Mouse (Mus musculus): ENCODE results near the gene Rnf19b.
A peak's percentile ranks its signal among the peaks of the same experiment; 100 is the strongest.

Gene Rnf19b

DNA sequence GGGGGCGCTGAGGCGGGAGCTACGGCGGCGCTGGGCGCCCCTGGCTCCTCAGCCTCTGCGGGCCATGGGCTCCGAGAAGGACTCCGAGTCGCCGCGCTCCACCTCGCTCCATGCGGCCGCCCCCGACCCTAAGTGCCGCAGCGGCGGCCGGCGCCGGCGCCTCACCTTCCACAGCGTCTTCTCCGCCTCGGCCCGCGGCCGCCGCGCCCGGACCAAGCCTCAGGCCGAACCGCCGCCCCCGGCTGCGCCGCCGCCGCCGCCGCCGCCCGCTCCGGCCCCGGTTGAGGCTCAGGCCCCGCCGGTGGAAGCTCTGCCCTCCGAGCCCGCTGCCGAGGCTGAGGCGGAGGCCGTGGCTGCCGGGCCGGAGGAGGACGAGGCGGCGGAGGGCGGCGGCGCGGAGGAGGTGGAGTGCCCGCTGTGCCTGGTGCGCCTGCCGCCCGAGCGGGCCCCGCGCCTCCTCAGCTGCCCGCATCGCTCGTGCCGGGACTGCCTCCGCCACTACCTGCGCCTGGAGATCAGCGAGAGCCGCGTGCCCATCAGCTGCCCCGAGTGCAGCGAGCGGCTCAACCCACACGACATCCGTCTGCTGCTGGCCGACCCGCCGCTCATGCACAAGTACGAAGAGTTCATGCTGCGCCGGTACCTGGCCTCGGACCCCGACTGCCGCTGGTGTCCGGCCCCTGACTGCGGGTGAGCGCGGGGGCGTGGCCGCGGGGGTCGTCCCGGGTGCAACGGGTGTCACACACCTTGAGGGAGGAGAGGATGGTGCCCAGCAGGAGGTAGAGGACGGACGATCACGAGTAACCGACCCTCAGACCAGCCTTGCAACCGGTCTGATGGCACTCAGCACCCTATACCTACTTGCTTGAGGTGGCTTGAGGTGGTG is at the start of gene Rnf19b:
Rnf19b (plus strand) TSS at position 65 of the 886 bp plus-strand sequence.
- DNase-seq = peak; percentile 55 to 76

DNA sequence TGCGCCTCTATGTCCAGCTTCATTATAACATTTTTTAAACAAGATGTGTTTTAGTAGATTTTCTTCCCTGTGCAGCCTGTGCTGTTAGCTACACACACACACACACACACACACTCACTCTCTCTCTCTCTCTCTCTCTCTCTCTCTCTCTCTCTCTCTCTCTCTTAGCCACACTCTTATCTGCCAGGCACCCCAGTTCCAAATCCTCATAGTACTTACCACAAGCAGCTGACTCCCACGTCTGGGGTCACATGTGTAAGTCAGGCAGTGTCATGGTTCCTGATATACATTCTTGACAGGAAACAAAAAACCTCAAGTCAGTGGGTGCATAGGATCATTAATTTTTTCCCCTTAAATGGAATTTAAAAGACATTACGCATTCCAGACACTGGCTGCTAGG is 49.4 kb upstream of the Rnf19b start:
- peak in 1 of 2 experiments; percentile 35 for DNase-seq

DNA sequence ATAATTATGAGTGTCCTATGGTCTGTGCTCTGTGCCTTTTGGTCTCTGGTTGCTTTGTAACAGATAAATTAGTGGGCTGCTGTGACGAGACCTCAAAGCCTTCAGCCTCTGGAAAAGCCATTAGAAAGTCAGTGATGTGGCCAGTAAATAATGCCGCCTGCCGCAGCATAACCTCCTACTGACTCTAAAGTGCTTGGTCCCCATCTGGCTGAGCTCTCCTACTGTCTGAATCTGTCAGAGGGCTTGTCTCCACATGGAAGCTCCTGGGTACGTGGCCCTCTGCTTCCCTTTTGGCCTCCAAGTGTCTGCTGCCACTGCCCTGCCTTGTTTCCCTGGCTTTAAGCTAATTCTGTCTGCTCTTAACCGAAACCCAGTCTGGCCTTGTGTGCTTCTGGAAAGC is 48.5 kb upstream of the Rnf19b start:
- no peak for DNase-seq

DNA sequence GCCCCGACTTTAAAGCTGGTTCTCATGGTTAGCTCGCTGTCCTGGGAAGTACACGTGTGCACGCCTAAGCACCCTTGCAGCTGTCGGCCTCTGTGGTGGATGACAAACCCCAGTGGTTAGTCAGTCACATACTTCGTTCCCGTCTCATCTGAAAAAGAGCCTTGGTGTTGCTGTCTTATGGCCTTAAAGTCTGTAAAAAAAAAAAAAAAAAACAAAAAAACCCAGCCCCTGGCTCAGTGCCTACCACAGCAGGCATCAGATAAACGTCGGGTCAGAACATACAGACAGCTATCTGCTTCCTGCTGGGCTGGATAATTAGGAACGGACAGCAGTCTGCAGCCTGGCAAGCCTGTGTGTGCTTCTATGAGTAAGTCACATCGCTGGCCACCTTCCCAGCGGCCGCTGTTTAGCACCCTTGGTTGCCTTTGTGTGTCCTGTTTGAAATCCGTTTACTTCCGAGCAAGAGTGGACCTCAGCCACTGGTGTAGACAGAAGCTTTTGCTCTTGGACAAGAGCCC is 46.4 kb upstream of the Rnf19b start:
- peak; percentile 56 to 65 for DNase-seq

DNA sequence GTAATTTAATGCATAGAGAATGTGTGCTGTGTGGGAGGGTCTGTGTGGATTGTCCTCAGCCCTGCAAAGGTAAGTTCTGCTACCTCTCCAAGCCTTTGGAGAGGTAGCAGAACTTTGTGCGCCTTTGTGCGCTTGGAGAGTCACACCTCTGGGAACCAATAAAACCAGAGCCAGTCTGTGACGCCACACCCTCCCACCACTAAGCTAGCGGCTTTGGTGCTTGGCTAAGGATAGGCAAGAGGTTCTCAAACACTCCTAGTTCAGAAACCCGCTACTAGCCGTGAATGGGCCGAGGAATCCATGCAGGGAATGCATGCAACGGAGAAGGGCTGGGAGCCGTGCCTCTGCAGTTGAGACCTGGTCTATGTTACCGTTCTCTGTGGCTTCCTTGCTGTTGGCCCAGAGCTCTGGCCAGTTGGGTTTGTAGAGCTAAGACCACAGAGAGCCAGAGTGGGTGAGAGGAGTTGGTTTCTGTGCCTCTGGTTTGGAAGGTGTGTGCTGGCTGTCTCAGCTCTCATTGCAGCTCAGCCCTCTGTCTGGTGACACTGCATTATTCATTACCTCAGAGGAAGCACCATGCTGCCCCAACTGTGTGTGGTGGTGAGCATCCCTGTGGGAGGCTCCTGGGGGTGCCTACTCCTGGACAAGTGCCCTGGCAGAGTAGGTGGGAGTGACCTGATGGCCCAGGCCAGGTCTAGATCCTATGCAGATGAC is 44.8 kb upstream of the Rnf19b start:
- DNase-seq = no peak

DNA sequence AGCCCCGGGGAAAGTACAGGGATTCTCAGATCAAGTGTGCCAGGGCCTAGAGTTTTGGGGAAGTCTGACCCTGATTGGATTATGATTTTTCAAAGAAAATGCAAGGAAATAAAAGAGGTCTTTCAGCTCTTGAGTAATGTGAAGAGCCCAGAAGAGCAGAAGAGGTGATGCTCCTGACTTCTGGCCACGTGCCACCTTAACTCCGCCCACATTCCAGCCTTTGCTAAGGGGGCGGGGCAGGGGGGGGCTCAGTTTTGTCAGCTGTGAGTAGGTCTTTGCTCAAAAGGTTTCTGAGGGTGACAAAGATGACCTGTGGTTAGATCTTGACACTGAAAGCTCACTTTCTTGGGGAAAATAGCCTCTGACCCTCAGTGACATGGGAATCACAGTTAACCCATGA is 41.7 kb upstream of the Rnf19b start:
- DNase-seq = peak; percentile 74 to 76

DNA sequence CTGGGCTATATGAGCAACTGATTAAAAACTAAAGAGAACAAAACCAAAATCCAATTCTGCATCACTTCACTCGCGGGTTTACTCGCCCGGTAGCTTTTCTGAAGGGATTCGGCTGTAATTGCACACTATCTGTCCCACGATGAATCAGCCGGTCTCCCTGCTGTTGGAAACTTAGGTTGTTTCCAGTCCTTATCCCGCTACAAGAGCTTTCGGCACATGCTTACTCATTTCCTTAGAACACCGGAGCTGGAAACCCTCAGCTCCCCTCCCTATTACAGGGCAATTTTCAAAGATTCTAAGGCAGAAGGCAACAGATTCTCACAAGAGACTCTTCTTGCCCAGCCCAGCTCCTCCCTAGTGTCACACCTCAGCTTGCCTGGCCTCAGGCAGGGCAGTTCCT is 40.9 kb upstream of the Rnf19b start:
- no peak for DNase-seq

DNA sequence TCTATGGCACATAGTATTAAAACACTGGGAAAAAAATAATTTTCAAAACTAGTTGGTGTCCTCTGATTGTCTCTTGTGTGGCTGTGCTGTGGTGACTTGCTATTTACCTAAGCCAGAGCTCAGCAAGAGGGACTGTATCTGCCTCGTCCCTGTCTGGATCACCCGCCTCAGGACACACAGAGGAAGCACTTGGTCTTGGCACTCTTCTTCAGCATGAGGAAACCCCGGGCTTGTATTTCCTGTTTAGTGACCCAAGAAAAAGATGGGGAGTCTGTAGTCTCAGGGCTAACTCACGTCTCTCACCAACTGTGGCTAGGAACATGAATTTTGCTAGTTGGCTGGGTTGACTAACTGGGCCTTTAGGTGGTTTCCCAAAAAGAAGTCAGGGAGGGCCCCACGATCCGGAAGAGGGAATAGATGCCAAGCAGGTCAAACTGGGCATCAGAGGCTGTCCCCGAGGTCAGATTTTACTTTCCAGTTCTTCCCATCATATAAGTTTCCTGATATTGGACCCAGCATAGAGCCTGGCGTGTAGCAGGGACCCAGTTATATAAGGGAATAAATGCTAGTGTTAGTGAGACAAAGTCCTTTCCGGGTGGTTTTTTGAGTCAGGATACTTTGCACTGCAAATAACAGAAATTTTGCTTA is 39.2 kb upstream of the Rnf19b start:
- no peak for DNase-seq

DNA sequence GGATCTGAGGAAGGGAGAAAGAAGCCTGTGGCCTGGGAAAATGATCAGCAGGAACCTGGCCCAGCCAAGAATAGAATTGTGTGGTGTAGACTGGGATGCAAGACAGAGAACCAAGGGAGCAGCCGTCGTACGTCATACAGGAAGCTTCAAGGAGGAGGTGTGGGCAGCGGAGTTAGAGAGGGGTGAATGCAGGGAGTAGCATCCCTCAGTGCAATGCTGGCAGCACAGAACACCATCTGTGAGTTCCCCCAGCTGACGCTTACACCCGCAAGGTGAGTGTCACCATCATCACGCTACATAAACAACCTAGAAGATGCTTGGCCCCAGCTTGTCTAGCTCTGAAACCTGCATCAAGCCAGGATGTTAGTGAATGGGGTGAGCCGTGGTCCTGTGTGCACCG is 38.3 kb upstream of the Rnf19b start:
- no peak for DNase-seq

DNA sequence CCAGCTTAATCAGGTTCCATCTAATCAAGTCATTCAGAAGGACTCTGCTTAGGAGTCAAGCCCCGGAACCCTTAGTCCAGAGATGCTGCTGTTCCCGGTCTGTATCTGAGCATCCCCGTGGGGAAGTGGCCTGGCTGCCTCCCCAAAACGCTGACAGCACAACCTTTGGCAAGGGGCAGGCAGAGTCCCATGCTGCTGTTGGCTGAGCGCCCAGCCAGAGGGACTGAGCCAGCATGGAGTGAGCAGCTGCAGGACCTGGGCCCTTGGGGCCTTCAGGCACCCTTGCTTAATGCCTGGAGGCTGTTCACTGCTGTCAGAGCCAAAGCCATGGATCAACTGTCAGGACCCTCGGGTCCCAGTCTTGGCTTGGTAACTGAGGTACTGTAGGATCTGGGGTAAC is 37.6 kb upstream of the Rnf19b start:
- peak; percentile 82 to 86 for DNase-seq

DNA sequence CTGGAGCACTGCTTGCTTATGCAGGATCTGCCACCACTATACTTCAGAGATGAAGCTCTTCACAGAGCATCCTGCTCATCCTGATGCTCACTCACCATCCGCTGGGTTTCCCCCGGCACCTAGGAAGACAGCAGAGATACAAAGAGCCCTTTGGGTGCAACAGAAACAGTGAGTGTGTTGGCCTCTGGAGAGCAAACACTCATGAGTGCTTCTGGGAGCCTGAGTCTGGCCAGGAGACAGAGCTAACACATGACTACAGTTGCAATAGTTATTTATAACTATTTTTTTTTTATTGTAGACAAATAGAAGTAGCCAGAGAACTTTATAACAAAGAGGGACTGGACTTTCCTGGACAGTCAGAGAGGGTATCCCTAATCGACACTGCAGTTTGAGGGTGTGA is 36.6 kb upstream of the Rnf19b start:
- DNase-seq = no peak

DNA sequence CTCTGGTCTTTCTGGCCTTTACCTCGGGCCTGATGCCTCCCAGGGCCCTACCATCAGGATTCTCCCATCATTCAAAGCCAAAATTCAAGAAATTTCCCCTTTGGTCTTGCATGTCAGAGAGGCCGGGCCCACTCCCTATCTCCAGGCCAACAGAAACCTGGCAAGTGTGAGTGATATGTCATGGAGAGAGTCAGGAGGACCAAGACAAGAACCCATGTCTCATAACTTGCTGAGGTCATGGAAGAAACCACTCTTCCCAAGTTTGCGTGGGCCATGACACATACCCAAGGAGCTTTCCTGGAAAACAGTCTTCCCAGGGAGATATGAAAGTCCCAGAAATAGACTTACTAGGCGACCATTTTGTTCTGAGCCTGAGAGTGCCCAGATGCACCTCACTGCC is 36.2 kb upstream of the Rnf19b start:
- no peak for DNase-seq

DNA sequence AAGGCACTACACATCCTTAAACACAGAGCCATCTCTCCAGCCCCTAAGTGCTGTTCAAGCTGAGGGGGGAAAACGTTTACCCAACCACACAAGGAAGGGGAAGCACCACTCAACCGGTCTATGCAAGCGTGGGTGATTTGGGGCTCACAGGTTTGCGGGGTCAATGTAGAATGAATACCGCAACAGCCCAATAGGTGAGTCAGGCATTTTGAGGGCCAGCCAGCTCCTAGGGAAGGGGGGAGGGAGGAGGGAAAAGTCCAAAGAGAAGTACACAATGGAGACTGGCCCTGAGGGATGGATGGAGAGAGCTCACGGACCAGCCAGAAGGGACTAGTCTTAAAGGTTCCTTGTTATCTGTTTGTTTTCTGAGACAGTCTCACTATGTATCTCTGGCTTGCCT is 34.2 kb upstream of the Rnf19b start:
- DNase-seq = no peak

DNA sequence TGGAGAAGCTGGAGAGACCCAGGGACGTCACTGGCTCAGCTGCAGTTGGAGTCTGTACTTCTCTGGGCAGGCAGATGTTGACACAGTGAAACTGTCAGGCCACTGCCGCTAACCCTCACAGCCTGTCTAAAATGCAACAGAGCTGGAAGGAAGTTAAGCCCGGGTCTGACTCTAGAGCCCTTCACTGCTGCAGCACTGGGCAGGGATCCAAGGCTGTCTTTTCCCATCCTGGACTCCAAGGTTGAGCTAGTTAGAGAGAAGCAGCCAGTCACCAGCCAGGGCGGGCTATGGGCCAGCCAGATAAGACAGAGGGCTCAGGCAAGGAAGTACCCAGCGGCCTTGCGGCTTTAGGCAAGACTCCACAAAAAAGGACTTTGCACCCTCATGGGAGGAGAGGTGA is 33.3 kb upstream of the Rnf19b start:
- peak; percentile 73 to 82 for DNase-seq

DNA sequence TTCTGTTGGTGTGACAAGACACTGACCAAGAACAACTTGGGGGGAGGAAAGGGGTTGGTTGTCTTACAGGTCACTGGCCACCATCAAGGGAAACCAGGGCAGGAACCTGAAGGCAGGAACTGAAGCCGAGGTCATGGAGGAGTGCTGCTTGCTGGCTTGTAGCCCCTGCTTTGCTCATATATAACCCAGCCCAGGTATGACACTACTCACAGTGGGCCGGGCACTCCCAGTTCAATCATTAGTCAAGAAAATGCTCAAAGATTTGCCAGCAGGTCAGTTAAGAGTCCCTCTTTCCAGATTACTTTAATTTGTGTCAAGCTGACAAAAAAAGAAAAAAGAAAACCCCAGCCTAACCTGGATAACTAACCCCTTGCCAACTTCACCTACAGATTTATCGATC is 32.4 kb upstream of the Rnf19b start:
- DNase-seq = no peak

DNA sequence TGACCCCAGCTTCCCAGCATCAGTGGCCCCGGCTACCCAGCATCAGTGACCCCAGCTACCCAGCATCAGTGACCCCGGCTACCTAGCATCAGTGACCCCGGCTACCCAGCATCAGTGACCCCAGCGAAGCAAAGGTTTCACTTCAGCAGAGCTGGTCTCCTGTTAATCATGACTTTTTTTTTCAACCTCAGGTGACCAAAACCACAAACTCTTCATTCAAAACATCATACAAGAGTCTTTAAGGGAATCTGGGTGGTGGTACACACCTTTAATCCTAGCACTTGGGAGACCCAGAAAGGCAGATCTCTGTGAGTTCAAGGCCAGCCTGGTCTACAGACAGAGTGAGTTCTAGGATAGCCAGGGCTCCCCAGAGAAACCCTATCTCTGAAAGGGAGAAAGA is 27.3 kb upstream of the Rnf19b start:
- no peak for DNase-seq

DNA sequence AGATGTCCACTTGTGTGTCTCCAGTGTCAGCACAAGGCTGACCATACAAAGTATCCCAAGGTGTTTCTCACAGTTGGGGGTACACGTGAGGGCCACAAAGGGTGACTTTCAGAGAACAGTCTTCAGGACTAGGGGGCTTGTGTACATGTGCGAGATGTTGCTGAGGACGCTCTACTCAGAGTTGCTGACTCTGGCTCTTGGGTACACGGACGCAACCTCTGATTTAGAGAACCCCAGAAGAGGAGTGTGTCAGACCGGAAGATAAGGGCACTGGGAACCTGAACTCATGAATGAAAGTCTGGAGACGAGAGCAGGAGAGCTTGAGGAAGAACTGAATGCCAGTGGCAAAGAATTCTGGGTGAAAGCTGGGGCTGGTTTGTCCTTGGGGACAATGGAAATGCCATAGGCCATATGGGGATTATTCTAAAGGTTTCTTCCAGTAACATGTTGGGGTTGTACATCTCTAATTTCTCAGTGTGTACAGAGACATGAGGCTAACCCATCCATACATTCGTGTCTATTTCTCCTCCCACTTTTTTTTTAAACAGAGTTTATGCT is 26.6 kb upstream of the Rnf19b start:
- DNase-seq = no peak

DNA sequence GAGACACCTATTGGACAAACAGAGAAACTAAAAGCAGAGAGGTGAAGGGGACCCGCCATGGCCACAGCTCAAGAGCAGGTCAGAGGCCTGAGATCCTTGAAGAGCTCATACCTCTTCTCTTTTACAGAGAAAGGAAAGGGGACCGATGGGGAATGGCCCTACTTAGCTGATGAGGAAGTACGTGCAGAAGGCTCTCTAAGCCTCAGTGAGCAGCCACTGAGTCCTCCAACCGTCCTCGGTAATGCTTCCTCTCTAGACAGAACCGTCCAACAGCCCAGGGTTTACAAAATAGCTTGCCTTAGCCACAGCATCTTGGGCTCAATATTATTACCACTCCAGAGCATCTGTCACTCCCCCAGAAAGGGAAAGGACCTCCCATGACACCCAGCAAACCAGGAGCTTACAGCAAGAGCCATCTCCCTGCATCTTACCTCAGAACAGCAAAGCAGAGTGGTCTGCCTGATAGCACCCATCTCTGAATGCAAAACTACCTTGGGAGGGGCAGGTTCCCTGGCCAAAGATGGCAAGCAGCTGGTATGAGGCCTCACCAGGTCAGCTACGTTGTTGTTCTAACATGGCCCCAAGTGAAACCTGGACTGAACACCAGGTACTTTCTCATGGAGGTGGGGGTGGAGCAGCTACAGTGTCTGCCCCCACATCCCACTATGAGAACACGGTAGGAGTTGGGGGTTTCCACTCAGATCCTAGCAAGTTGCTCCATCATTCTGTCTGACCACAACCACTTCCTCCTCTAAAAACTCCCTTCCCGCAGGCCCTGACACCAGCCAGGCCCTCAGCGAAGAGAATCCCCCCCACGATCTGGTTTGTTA is 25.7 kb upstream of the Rnf19b start:
- no peak for DNase-seq

DNA sequence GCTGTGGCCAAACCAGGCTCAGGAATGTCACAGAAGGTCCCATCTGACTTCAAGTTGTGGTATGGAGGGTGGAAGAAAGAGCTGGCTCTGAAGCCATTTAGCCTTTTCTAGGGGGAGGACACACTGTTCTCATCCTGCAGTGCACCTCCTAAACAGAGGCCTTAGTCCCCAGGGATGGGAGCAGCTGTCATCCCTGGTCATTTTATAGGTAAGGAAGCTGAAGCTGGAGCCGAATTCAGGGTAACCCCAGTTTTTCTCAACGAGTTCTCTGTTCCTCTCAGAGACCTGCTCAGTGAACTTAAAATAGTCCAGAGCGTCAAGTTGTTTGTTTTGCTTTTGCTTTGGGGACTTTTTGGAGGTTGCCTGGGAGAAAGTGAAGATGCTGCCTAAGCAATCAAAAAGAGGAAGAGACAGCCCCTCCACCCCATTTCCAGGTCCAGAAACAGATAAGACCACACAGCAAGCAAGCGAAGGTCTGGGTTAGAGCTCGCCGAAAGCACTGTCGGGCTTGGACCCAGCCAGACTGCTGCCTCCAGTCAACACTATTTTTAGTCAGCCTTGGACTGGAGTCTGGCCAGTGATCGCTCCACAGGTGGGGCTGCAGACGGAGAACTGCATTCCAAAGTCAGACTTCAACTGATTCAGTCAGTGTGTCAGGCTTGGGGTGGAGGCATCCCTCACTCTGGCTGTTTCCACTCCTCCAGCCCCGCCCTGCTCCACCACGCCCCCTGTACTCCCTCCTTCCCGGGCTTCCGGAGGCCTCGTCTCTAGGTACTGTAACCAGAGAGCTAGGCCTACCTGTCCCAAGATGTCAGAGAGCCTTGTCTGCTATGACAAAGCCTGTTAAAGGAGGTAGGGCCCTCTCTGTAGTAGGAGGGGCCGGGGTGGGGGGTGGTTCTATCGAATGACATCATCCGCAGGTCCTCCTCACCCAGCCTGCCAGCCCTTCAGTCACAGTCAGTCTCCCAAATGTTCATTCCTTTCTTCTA is 24.8 kb upstream of the Rnf19b start:
- DNase-seq = peak; percentile 74 to 83

DNA sequence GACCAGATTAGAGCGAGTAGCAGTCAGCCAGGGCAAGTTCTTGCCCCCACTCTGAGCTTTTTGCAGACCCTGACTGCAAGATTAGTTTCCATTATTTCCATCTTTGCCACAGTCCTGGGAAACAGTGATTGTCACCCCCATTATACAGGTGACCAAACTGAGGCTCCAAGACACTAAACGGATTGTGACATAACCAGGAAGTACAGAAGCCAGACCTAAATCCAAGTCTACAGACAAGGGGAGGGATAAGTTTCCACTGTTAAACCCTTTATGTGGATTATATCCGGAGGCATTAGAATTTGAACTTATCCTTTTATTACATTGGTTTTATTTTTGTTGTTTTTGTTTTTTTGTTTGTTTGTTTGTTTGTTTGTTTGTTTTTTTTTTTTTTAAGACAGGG is 23.8 kb upstream of the Rnf19b start:
- no peak for DNase-seq

All from kidney, postnatal 4 days (tissue).